Mouse (Mus musculus) embryonic facial prominence, embryonic 12.5 days (tissue): ENCODE data around the gene Nos1. TPM values are rescaled to one million over a fixed set of nuclear protein-coding genes. Genes with fewer than 3 reads are reported as not detected.

ENCODE experiments used
- ATAC-seq: fragments of 200-750 bp; cut with Nextera tagmentation; 2 replicates; pipeline ENCODE4 v1.8.0; 2017; ENCODE audit not compliant: insufficient number of reproducible peaks, insufficient read depth, low FRiP score, low TSS enrichment
- H3K27ac ChIP-seq: fragments of 300-500 bp; sonication (generic); 2 replicates; pipeline ENCODE4 v1.5.1; 2016; ENCODE audit warnings: mild to moderate bottlenecking
- H3K27me3 ChIP-seq: fragments of 300-500 bp; sonication (generic); 2 replicates; pipeline ENCODE4 v1.6.1; 2016; ENCODE audit warnings: mild to moderate bottlenecking, moderate library complexity
- H3K36me3 ChIP-seq: fragments of 300-500 bp; sonication (generic); 2 replicates; pipeline ENCODE4 v1.6.1; 2016; ENCODE audit warnings: mild to moderate bottlenecking
- H3K4me1 ChIP-seq: fragments of 300-500 bp; sonication (generic); 2 replicates; pipeline ENCODE4 v1.6.1; 2016
- H3K4me2 ChIP-seq: fragments of 300-500 bp; sonication (generic); replicated peaks from 2 replicates; pipeline ENCODE4 v1.6.1; 2016; ENCODE audit warnings: mild to moderate bottlenecking, moderate library complexity
- H3K4me3 ChIP-seq: fragments of 300-500 bp; sonication (generic); 2 replicates; pipeline ENCODE4 v1.5.1; 2016; ENCODE audit warnings: mild to moderate bottlenecking
- H3K9ac ChIP-seq: fragments of 300-500 bp; sonication (generic); 2 replicates; pipeline ENCODE4 v1.6.1; 2016; ENCODE audit warnings: mild to moderate bottlenecking, moderate library complexity
- H3K9me3 ChIP-seq: fragments of 300-500 bp; sonication (generic); 2 replicates; pipeline ENCODE4 v1.6.1; 2016; ENCODE audit warnings: mild to moderate bottlenecking, moderate library complexity
- WGBS: fragments of 180-500 bp; shearing (Covaris S2); methylation state at CpG from one replicate; pipeline ENCODE4 v1.1.7; 2016; 5-methylcytosine and 5-hydroxymethylcytosine counted together
- polyA plus RNA-seq: library from polyadenylated mRNA; unstranded; fragments of >200 nt; fragmentation: Nextera tagmentation; extraction: Ambion mirVana; gene quantifications from 2 replicates; pipeline ENCODE4 v1.2.1, GENCODE M21; 2016

The Nos1 gene
- polyA plus RNA-seq: 0.32 and 0.95 TPM in 2 replicates

- Histone ChIP-seq H3K9ac (no peak within 1 kb of the TSS), H3K27me3 (no peaks in the 10 kb centered on the region), H3K4me1 (peaks cover 13% of the 10 kb centered on the region), H3K36me3 (no peaks in the 10 kb centered on the region), H3K4me2 (peak within 1 kb of the TSS; percentile 25; the same call in 1 of the 2 replicates), H3K27ac (0 out of 2 replicates have a peak within 1 kb of the TSS, but pooled peaks have one; percentile 14), H3K4me3 (no peak within 1 kb of the TSS), H3K9me3 (no peaks in the 10 kb centered on the region)
- 0 out of 2 replicates have a peak, but pooled peaks have one; percentile 25 for ATAC-seq
- 7% methylated on average over 10 of the region's 10 CpGs for WGBS
Observed at GRCm38 (mm10) chr5:117780681-117781080, at the start of gene Nos1. Nos1 (plus strand) TSS chr5:117781032.

DNA sequence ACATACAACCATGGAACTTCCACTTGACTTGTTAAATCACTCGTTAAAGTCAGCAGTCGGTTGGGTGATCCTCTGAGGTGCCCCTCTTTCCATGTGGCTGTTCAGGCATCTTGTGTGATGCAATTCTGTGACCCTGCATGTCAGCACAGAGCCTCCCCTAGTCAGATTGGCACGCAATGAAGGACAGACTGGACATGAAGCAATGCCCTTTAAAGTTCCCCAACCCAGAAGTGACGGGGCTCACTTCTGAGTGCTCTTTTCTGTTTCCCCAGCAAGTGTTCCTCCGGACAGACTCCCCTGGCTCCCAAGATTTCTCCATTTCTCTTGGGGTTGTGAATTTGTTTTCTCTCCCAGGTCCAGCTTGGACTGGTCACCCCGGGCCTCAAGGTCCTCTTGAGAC lies 49.5 kb upstream of the Nos1 start:
- no peaks in the 10 kb centered on the region for H3K27me3 ChIP-seq
- H3K9ac ChIP-seq: no peak overlapping the region
- no peaks in the 10 kb centered on the region for H3K9me3 ChIP-seq
- H3K4me3 ChIP-seq: no peak overlapping the region
- H3K4me2 ChIP-seq: no peak overlapping the region
- no peak overlapping the region for H3K27ac ChIP-seq
- H3K36me3 ChIP-seq: no peaks in the 10 kb centered on the region
- no peak for ATAC-seq
- WGBS: 81% methylated on average over 6 of the region's 6 CpGs
- H3K4me1 ChIP-seq: no peaks in the 10 kb centered on the region

DNA sequence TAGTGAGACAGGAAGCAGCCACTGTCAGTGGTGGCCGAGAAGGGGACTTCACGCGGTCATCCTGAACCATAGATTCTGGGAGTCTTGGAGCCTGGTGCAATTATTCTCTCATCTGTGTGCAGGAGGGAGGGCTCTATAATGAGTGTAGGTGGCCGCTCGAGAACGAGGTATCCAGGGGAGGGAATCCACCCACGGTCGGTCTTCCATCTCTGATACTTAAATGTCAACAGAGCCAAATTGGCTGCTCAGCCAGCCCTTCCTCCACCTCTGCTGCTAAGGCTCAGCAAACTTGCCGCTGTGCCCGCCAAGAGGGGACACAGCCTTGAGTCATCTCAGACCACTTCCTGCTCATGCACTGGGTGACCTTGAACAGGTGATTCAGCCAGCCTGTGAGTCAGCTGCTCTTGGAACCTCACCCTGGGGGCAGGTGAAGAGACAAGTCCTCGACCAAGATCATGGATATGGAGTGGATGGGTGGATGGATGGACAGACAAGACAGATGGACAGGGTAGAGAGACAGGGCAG lies 36.1 kb upstream of the Nos1 start:
- Histone ChIP-seq H3K27ac (no peak overlapping the region), H3K4me3 (no peak overlapping the region), H3K9me3 (no peaks in the 10 kb centered on the region), H3K36me3 (no peaks in the 10 kb centered on the region), H3K4me1 (no peaks in the 10 kb centered on the region), H3K27me3 (no peaks in the 10 kb centered on the region), H3K9ac (no peak overlapping the region), H3K4me2 (no peak overlapping the region)
- WGBS: 73% methylated on average over 11 of the region's 11 CpGs
- no peak for ATAC-seq

DNA sequence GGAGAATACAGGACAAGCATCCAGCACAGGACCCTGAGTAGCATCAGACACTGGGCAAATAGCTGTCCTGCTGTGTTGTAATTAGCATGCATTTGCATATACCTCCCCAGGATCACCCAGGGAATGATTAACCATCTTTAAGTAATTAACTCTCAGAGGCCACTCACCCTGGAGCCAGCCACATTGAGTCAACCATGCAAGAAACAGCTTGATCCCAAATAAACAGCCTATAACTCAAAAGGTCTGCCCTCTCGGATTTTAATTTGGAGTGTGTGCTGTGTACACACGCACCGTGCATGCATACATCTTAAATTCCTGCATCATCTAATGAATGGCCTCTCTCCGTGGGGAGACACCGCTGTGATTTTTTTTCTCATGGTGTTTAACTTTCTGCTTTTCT lies 31.5 kb upstream of the Nos1 start:
- 21% methylated on average over 5 of the region's 5 CpGs for WGBS
- no peak overlapping the region for H3K27ac ChIP-seq
- H3K9me3 ChIP-seq: no peaks in the 10 kb centered on the region
- no peak overlapping the region for H3K4me2 ChIP-seq
- no peak for ATAC-seq
- no peak overlapping the region for H3K4me3 ChIP-seq
- no peaks in the 10 kb centered on the region for H3K4me1 ChIP-seq
- no peaks in the 10 kb centered on the region for H3K27me3 ChIP-seq
- no peak overlapping the region for H3K9ac ChIP-seq
- no peaks in the 10 kb centered on the region for H3K36me3 ChIP-seq

- H3K4me1 ChIP-seq: no peaks in the 10 kb centered on the region
- H3K9ac ChIP-seq: no peak overlapping the region
- no peaks in the 10 kb centered on the region for H3K27me3 ChIP-seq
- no peaks in the 10 kb centered on the region for H3K36me3 ChIP-seq
- 35% methylated on average over 12 of the region's 12 CpGs for WGBS
- H3K4me2 ChIP-seq: no peak overlapping the region
- H3K27ac ChIP-seq: no peak overlapping the region
- no peak for ATAC-seq
- no peaks in the 10 kb centered on the region for H3K9me3 ChIP-seq
- no peak overlapping the region for H3K4me3 ChIP-seq
Observed at GRCm38 (mm10) chr5:117757696-117758482, 22.9 kb upstream of the Nos1 start.

DNA sequence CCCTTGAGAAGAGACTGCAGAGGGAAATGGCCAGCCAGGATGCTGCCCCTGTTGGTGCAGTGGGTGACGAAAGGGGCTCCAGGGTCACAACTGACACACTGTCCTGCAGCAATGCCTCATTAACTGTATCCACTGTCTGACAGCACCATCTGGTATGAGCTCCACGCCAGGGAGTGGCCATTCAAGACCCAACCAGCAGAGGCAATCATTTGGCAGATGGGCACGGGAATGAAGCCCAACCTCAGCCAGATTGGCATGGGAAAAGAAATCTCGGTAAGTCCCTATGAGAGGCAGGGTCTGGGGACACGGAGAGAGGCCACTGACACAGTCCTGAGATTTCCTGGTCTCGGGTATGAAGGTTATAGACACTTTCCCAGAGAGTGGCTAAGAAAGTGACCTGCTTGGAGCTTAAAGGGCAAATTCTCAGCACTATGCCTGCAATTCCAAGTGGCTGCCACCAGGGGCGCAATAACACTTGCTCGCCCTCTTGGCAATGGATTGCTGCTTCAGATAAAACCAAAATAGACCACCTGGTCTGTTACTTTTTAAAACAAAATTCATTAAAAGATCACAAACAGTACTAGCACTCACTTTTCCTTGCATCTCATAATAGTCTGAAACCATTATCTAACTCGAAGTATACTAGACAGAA lies 19.5 kb upstream of the Nos1 start:
- no peak overlapping the region for H3K27ac ChIP-seq
- H3K4me1 ChIP-seq: no peaks in the 10 kb centered on the region
- no peak for ATAC-seq
- no peaks in the 10 kb centered on the region for H3K36me3 ChIP-seq
- H3K9ac ChIP-seq: no peak overlapping the region
- no peaks in the 10 kb centered on the region for H3K27me3 ChIP-seq
- H3K9me3 ChIP-seq: no peaks in the 10 kb centered on the region
- 78% methylated on average over 9 of the region's 9 CpGs for WGBS
- no peak overlapping the region for H3K4me2 ChIP-seq
- no peak overlapping the region for H3K4me3 ChIP-seq

GRCm38 (mm10) chr5:117764496-117764895 lies 16.3 kb upstream of the Nos1 start:
- Histone ChIP-seq H3K36me3 (no peaks in the 10 kb centered on the region), H3K27me3 (no peaks in the 10 kb centered on the region), H3K27ac (no peak overlapping the region), H3K4me3 (no peak overlapping the region), H3K4me2 (no peak overlapping the region), H3K9ac (no peak overlapping the region), H3K9me3 (no peaks in the 10 kb centered on the region), H3K4me1 (no peaks in the 10 kb centered on the region)
- 86% methylated on average over 9 of the region's 9 CpGs for WGBS
- ATAC-seq: no peak

- H3K4me2 ChIP-seq: no peak overlapping the region
- H3K36me3 ChIP-seq: no peaks in the 10 kb centered on the region
- H3K27ac ChIP-seq: no peak overlapping the region
- no peak for ATAC-seq
- H3K4me1 ChIP-seq: peaks cover 13% of the 10 kb centered on the region
- no peaks in the 10 kb centered on the region for H3K27me3 ChIP-seq
- WGBS: 54% methylated on average over 11 of the region's 11 CpGs
- H3K9me3 ChIP-seq: no peaks in the 10 kb centered on the region
- no peak overlapping the region for H3K9ac ChIP-seq
- H3K4me3 ChIP-seq: no peak overlapping the region
Observed at GRCm38 (mm10) chr5:117779175-117779574, 1.7 kb upstream of the Nos1 start.

GRCm38 (mm10) chr5:117781178-117781577 lies 346 bp downstream of the Nos1 start:
- no peak overlapping the region for H3K9ac ChIP-seq
- H3K27ac ChIP-seq: 0 out of 2 replicates have a peak overlapping the region, but pooled peaks have one; percentile 14
- no peaks in the 10 kb centered on the region for H3K36me3 ChIP-seq
- no peak overlapping the region for H3K4me3 ChIP-seq
- 36% methylated on average over 6 of the region's 6 CpGs for WGBS
- no peaks in the 10 kb centered on the region for H3K9me3 ChIP-seq
- peak; percentile 22; the same call in 1 of the 2 replicates for ATAC-seq
- H3K4me2 ChIP-seq: peak overlapping the region; percentile 25; the same call in 1 of the 2 replicates
- H3K4me1 ChIP-seq: peaks cover 13% of the 10 kb centered on the region
- no peaks in the 10 kb centered on the region for H3K27me3 ChIP-seq

- WGBS: 82% methylated on average over 6 of the region's 6 CpGs
- Histone ChIP-seq H3K9me3 (no peaks in the 10 kb centered on the region), H3K4me3 (no peak overlapping the region), H3K9ac (no peak overlapping the region), H3K36me3 (no peaks in the 10 kb centered on the region), H3K27me3 (no peaks in the 10 kb centered on the region), H3K4me1 (0 out of 2 replicates have a peak, but pooled peaks cover 3% of the 10 kb centered on the region), H3K4me2 (no peak overlapping the region), H3K27ac (no peak overlapping the region)
- no peak for ATAC-seq
Observed at GRCm38 (mm10) chr5:117790071-117790470, 9.2 kb downstream of the Nos1 start.

- H3K9ac ChIP-seq: no peak overlapping the region
- no peaks in the 10 kb centered on the region for H3K36me3 ChIP-seq
- 0 out of 2 replicates have a peak, but pooled peaks cover 3% of the 10 kb centered on the region for H3K4me1 ChIP-seq
- no peaks in the 10 kb centered on the region for H3K27me3 ChIP-seq
- no peak overlapping the region for H3K27ac ChIP-seq
- no peak for ATAC-seq
- no peaks in the 10 kb centered on the region for H3K9me3 ChIP-seq
- WGBS: 84% methylated on average over 14 of the region's 14 CpGs
- H3K4me2 ChIP-seq: no peak overlapping the region
- no peak overlapping the region for H3K4me3 ChIP-seq
Observed at GRCm38 (mm10) chr5:117791875-117792274, 11.0 kb downstream of the Nos1 start.

DNA sequence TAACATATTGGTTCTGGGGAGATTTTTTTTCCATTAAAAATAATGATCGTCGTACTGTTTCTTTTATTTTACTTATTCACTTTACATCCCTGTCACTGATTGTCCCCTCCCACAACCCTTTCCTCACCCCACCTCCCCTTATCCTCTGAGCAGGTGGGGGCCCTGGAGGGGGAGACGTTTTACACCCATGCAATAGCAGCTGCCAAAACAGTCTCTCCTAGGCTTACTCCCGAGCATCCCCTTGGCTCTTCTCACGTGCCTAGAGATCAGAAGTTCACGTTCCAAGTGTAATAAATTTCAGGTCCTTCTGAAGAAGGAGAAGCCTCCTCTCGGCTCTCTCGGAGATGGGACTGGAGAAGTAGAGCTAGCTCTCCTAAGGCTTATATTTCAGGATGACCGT lies 20.0 kb downstream of the Nos1 start:
- 69% methylated on average over 9 of the region's 9 CpGs for WGBS
- Histone ChIP-seq H3K4me1 (no peaks in the 10 kb centered on the region), H3K36me3 (no peaks in the 10 kb centered on the region), H3K27me3 (no peaks in the 10 kb centered on the region), H3K4me2 (no peak overlapping the region), H3K9ac (no peak overlapping the region), H3K4me3 (no peak overlapping the region), H3K9me3 (no peaks in the 10 kb centered on the region), H3K27ac (no peak overlapping the region)
- no peak for ATAC-seq
